Mouse (Mus musculus) embryonic fibroblast, embryonic 13.5 days (primary cell): ENCODE data around the gene Cfap70.

Source experiments
- CTCF ChIP-seq: IDR thresholded peaks from 2 replicates; pipeline ENCODE4 v1.5.1; 2011; ENCODE audit warnings: mild to moderate bottlenecking, control low read depth, low read length, moderate library complexity, borderline replicate concordance; ENCODE audit not compliant: insufficient read depth
- POLR2A ChIP-seq: IDR thresholded peaks from 2 replicates; pipeline ENCODE4 v1.6.1; 2011; ENCODE audit warnings: low read depth, mild to moderate bottlenecking, control low read depth, low read length, moderate library complexity

DNA sequence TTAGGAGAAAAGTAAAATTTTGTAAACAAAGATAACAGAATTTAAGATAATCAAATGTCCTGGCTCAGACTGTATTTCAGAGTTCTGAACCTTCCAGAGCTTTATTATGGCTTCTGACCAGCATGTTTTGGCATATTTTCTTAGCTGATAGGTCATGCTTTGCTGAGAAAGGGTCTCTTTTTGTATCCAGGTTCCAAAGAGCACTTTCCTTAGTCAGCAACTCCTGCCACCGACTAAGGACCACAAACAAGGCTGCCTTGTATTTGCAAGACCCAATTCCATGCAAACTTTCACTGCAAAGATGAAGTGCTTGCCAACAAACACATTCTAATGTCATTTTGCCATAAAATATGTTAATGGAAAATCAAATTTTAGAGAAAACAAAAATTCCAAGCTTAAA, 22.2 kb downstream of the Cfap70 start:
- TF ChIP-seq CTCF (no peak), POLR2A (no peak)
